9 mouse cellular contexts compared by ENCODE assay signal in the genomic region with DNA sequence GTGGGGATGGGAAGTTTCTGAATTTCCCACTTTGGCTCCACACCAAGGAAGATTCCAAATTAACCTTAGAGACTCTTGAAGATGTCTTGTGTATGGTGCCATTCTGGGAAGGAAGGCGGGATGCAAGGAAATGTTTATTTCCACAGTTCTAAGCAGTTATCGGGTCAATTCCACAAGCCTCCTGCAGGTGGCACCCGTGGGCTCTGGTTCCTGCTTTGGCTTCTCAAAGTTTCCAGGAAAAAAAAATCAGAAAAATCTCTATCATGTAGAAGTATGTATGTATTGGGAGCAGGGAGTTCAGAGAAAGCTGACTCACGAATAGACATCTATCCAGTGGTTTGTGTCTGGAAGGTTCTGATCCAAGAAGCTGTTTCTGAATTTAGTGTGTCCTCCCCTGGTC. TPM values are rescaled to one million over a fixed set of nuclear protein-coding genes. Genes with fewer than 3 reads are reported as not detected.
A peak's percentile ranks its signal among the peaks of the same experiment; 100 is the strongest.
DNase-seq lines count a peak whose midpoint lies in the region; ATAC-seq lines count a peak whose summit lies in the region.
"Had no signal": no experiment of that assay in that cellular context is flagged by ENCODE, and none has a peak within 500 bp of the region (broad histone marks: within the 10 kb centered on the region; RNA-seq: fewer than 3 reads in every experiment).

No protein-coding gene starts in this region.

- ATAC-seq in midbrain, embryonic 14.5 days (ENCODE audit: low FRiP score, low TSS enrichment): no peak
- ATAC-seq in midbrain, embryonic 13.5 days: no peak

- 0% methylated on average over 4 of the region's 4 CpGs for WGBS in midbrain, embryonic 14.5 days
- 0% methylated on average over 4 of the region's 4 CpGs for WGBS in midbrain, embryonic 13.5 days

- peak; percentile 46 for DNase-seq in gastrocnemius, postnatal 10 days
- no peak for DNase-seq in gastrocnemius, postnatal 14 days
- peak; percentile 88 for DNase-seq in midbrain, embryonic 14.5 days
- DNase-seq in ZHBTc4 (ENCODE audit: low read depth, low spot score): peak; percentile 64
- peak; percentile 63 for DNase-seq in forelimb bud, embryonic 11.5 days (ENCODE audit: low read depth, low spot score)
- DNase-seq in retina, postnatal 7 days (ENCODE audit: low read depth, low spot score): peak; percentile 59
- DNase-seq in thymus, adult 18-20 months: no peak

- no peak overlapping the region for H3K9ac ChIP-seq in midbrain, embryonic 14.5 days (replicated peaks; ENCODE audit: low read length)
- no peak overlapping the region for H3K9ac ChIP-seq in midbrain, embryonic 13.5 days (replicated peaks)

- H3K9me3 ChIP-seq in midbrain, embryonic 14.5 days (ENCODE audit: control insufficient read depth, low read length): no peaks in the 10 kb centered on the region
- H3K9me3 ChIP-seq in midbrain, embryonic 13.5 days: no peaks in the 10 kb centered on the region

- peaks cover 71% of the 10 kb centered on the region for H3K27me3 ChIP-seq in midbrain, embryonic 14.5 days (ENCODE audit: control insufficient read depth, insufficient read depth, low read length)
- H3K27me3 ChIP-seq in midbrain, embryonic 13.5 days: peaks cover 91% of the 10 kb centered on the region

- H3K4me1 ChIP-seq in midbrain, embryonic 14.5 days (ENCODE audit: control insufficient read depth, insufficient read depth, low read length): no peaks in the 10 kb centered on the region
- H3K4me1 ChIP-seq in midbrain, embryonic 13.5 days (replicated peaks): no peaks in the 10 kb centered on the region

- H3K36me3 ChIP-seq in midbrain, embryonic 14.5 days (ENCODE audit: control insufficient read depth, insufficient read depth, low read length): no peaks in the 10 kb centered on the region
- H3K36me3 ChIP-seq in midbrain, embryonic 13.5 days: no peaks in the 10 kb centered on the region

- H3K27ac ChIP-seq in midbrain, embryonic 14.5 days (replicated peaks; ENCODE audit: low read depth, low read length): no peak overlapping the region
- H3K27ac ChIP-seq in midbrain, embryonic 13.5 days: no peak overlapping the region

- intact Hi-C loops in gastrocnemius, postnatal 14 days (cut with DNase I; ENCODE audit: low total_unique reads): loop anchor here (5.0 kb wide), 1 partner anchor 132 kb away; no protein-coding TSS in a partner anchor

- no peak overlapping the region for H3K4me3 ChIP-seq in midbrain, embryonic 14.5 days (replicated peaks; ENCODE audit: low read depth, low read length)
- H3K4me3 ChIP-seq in midbrain, embryonic 13.5 days (replicated peaks): no peak overlapping the region

- no peak overlapping the region for H3K4me2 ChIP-seq in midbrain, embryonic 14.5 days (ENCODE audit: low read length)
- no peak overlapping the region for H3K4me2 ChIP-seq in midbrain, embryonic 13.5 days (replicated peaks)

RNA-seq across cellular contexts. Expression of gene Hmx1, which starts 9.1 kb away (rescaled TPM):
- not detected for total RNA-seq in gastrocnemius, postnatal 10 days (2021)
- not detected for total RNA-seq in gastrocnemius, postnatal 14 days (2021)
- not detected in 2 replicates for polyA plus RNA-seq in midbrain, embryonic 14.5 days (2014; fragmentation: Nextera tagmentation; extraction: Ambion mirVana)
- not detected in 2 replicates for polyA plus RNA-seq in midbrain, embryonic 13.5 days (2015; fragmentation: Nextera tagmentation; extraction: Ambion mirVana)
- total RNA-seq: left cerebral cortex, postnatal 25 days had no signal

Comparison
In these comparisons a context has a peak if more than half of its experiments do, and no peak if none do; other contexts are left out.
1. DNase-seq: peak in gastrocnemius, postnatal 10 days (single experiment), midbrain, embryonic 14.5 days (single experiment), ZHBTc4 (single experiment), forelimb bud, embryonic 11.5 days (single experiment) and retina, postnatal 7 days (single experiment); none in gastrocnemius, postnatal 14 days (single experiment) and thymus, adult 18-20 months (0 of 2).